Mouse (Mus musculus) embryonic facial prominence, embryonic 11.5 days (tissue): ENCODE results near the gene Acyp2. TPM values are rescaled to one million over a fixed set of nuclear protein-coding genes. Genes with fewer than 3 reads are reported as not detected.

Experiments
- ATAC-seq: fragments of 200-750 bp; cut with Nextera tagmentation; replicated peaks from 2 replicates; pipeline ENCODE4 v1.8.0; 2017; ENCODE audit warnings: low read depth; ENCODE audit not compliant: insufficient number of reproducible peaks, low FRiP score, low TSS enrichment
- DNase-seq: peaks from one replicate; pipeline ENCODE4 v3.0.0-alpha.2; 2015; ENCODE audit warnings: low spot score
- H3K27ac ChIP-seq: fragments of 300-500 bp; sonication (generic); replicated peaks from 2 replicates; pipeline ENCODE4 v1.5.1; 2014; ENCODE audit warnings: mild to moderate bottlenecking, low read depth, low read length, control low read depth
- H3K27me3 ChIP-seq: fragments of 300-500 bp; sonication (generic); 2 replicates; pipeline ENCODE4 v1.6.1; 2014; ENCODE audit warnings: mild to moderate bottlenecking, low read length, moderate library complexity, mixed read lengths; ENCODE audit not compliant: control insufficient read depth, insufficient read depth
- H3K36me3 ChIP-seq: fragments of 300-500 bp; sonication (generic); replicated peaks from 2 replicates; pipeline ENCODE4 v1.6.1; 2014; ENCODE audit warnings: low read depth, mild to moderate bottlenecking, low read length, moderate library complexity, mixed read lengths; ENCODE audit not compliant: control insufficient read depth, insufficient read depth
- H3K4me1 ChIP-seq: fragments of 300-500 bp; sonication (generic); 2 replicates; pipeline ENCODE4 v1.6.1; 2014; ENCODE audit warnings: low read length, mixed read lengths; ENCODE audit not compliant: control insufficient read depth, insufficient read depth
- H3K4me2 ChIP-seq: fragments of 300-500 bp; sonication (generic); 2 replicates; pipeline ENCODE4 v1.6.1; 2014; ENCODE audit warnings: low read depth, mild to moderate bottlenecking, control low read depth, low read length, moderate library complexity
- H3K4me3 ChIP-seq: fragments of 300-500 bp; sonication (generic); 2 replicates; pipeline ENCODE4 v1.5.1; 2014; ENCODE audit warnings: low read depth, low read length, control low read depth
- H3K9ac ChIP-seq: fragments of 300-500 bp; sonication (generic); replicated peaks from 2 replicates; pipeline ENCODE4 v1.6.1; 2014; ENCODE audit warnings: mild to moderate bottlenecking, control low read depth, low read length
- H3K9me3 ChIP-seq: fragments of 300-500 bp; sonication (generic); replicated peaks from 2 replicates; pipeline ENCODE4 v1.6.1; 2016; ENCODE audit warnings: mild to moderate bottlenecking, low read length, inconsistent platforms, mixed read lengths; ENCODE audit not compliant: control insufficient read depth
- WGBS: fragments of 180-500 bp; shearing (Covaris S2); extraction: QIAGEN DNeasy Blood & Tissue Kit; methylation state at CpG from one replicate; pipeline ENCODE4 v1.1.7; 2014; 5-methylcytosine and 5-hydroxymethylcytosine counted together
- polyA plus RNA-seq: library from polyadenylated mRNA; unstranded; fragments of >200 nt; fragmentation: Nextera tagmentation; extraction: Ambion mirVana; gene quantifications from 2 replicates; pipeline ENCODE4 v1.2.1, GENCODE M21; 2014

Acyp2 gene
- polyA plus RNA-seq, 1 experiment from 2014 or later: 7.6 TPM

GRCm38 (mm10) chr11:30570568-30570967, 78.8 kb downstream of the Acyp2 start:
- no peaks in the 10 kb centered on the region for H3K27me3 ChIP-seq
- no peak for DNase-seq
- H3K27ac ChIP-seq: no peak overlapping the region
- H3K9ac ChIP-seq: no peak overlapping the region
- H3K36me3 ChIP-seq: no peaks in the 10 kb centered on the region
- whole genome bisulfite sequencing: 90% methylated on average over 3 of the region's 3 CpGs
- no peaks in the 10 kb centered on the region for H3K4me1 ChIP-seq
- no peak overlapping the region for H3K4me3 ChIP-seq
- H3K4me2 ChIP-seq: no peak overlapping the region
- H3K9me3 ChIP-seq: no peaks in the 10 kb centered on the region
- ATAC-seq: no peak

- WGBS: 87% methylated on average over 1 of the region's 1 CpGs
Measured at GRCm38 (mm10) chr11:30560215-30560614, 89.2 kb downstream of the Acyp2 start.

GRCm38 (mm10) chr11:30553408-30553807, 96.0 kb downstream of the Acyp2 start:
- no peaks in the 10 kb centered on the region for H3K27me3 ChIP-seq
- 97% methylated on average over 1 of the region's 1 CpGs for WGBS
- ATAC-seq: no peak
- DNase-seq: no peak
- no peak overlapping the region for H3K4me3 ChIP-seq
- no peak overlapping the region for H3K27ac ChIP-seq
- no peaks in the 10 kb centered on the region for H3K9me3 ChIP-seq
- H3K36me3 ChIP-seq: no peaks in the 10 kb centered on the region
- no peak overlapping the region for H3K9ac ChIP-seq
- no peaks in the 10 kb centered on the region for H3K4me1 ChIP-seq
- H3K4me2 ChIP-seq: no peak overlapping the region

More at GRCm38 (mm10) chr11:30560215-30560614, 89.2 kb downstream of the Acyp2 start:
- H3K9ac ChIP-seq: no peak overlapping the region
- DNase-seq (no peak), ATAC-seq (no peak)
- H3K4me1 ChIP-seq: no peaks in the 10 kb centered on the region
- H3K27ac ChIP-seq: no peak overlapping the region
- H3K4me3 ChIP-seq: no peak overlapping the region
- H3K27me3 ChIP-seq: no peaks in the 10 kb centered on the region
- H3K36me3 ChIP-seq: no peaks in the 10 kb centered on the region
- H3K4me2 ChIP-seq: no peak overlapping the region
- H3K9me3 ChIP-seq: no peaks in the 10 kb centered on the region

GRCm38 (mm10) chr11:30517133-30517532, 132.3 kb downstream of the Acyp2 start:
- Histone ChIP-seq H3K9me3 (no peaks in the 10 kb centered on the region), H3K27me3 (no peaks in the 10 kb centered on the region), H3K9ac (no peak overlapping the region), H3K4me1 (no peaks in the 10 kb centered on the region), H3K36me3 (no peaks in the 10 kb centered on the region), H3K27ac (no peak overlapping the region), H3K4me3 (no peak overlapping the region), H3K4me2 (no peak overlapping the region)
- ATAC-seq (no peak), DNase-seq (no peak)
- 84% methylated on average over 2 of the region's 2 CpGs for WGBS

- DNase-seq (no peak), ATAC-seq (no peak)
- H3K9ac ChIP-seq: no peak overlapping the region
- no peak overlapping the region for H3K4me2 ChIP-seq
- no peaks in the 10 kb centered on the region for H3K36me3 ChIP-seq
- no peak overlapping the region for H3K27ac ChIP-seq
- H3K27me3 ChIP-seq: no peaks in the 10 kb centered on the region
- H3K4me3 ChIP-seq: no peak overlapping the region
- no peaks in the 10 kb centered on the region for H3K4me1 ChIP-seq
- H3K9me3 ChIP-seq: no peaks in the 10 kb centered on the region
- WGBS: 85% methylated on average over 4 of the region's 4 CpGs
Measured at GRCm38 (mm10) chr11:30508178-30508577, 141.2 kb downstream of the Acyp2 start.

- Histone ChIP-seq H3K27me3 (no peaks in the 10 kb centered on the region), H3K36me3 (no peaks in the 10 kb centered on the region), H3K9me3 (no peaks in the 10 kb centered on the region), H3K9ac (no peak overlapping the region), H3K4me1 (no peaks in the 10 kb centered on the region), H3K4me2 (no peak overlapping the region), H3K27ac (no peak overlapping the region), H3K4me3 (no peak overlapping the region)
- 82% methylated on average over 3 of the region's 3 CpGs for WGBS
- DNase-seq (no peak), ATAC-seq (no peak)
Measured at GRCm38 (mm10) chr11:30498738-30499355, 150.5 kb downstream of the Acyp2 start.

GRCm38 (mm10) chr11:30497151-30497550, 152.2 kb downstream of the Acyp2 start:
- no peak overlapping the region for H3K4me2 ChIP-seq
- no peaks in the 10 kb centered on the region for H3K9me3 ChIP-seq
- no peaks in the 10 kb centered on the region for H3K27me3 ChIP-seq
- 60% methylated on average over 2 of the region's 2 CpGs for WGBS
- no peaks in the 10 kb centered on the region for H3K36me3 ChIP-seq
- H3K4me3 ChIP-seq: no peak overlapping the region
- DNase-seq: no peak
- H3K4me1 ChIP-seq: no peaks in the 10 kb centered on the region
- no peak for ATAC-seq
- H3K9ac ChIP-seq: no peak overlapping the region
- no peak overlapping the region for H3K27ac ChIP-seq

- Histone ChIP-seq H3K9ac (no peak overlapping the region), H3K27ac (no peak overlapping the region), H3K9me3 (no peaks in the 10 kb centered on the region), H3K4me3 (no peak overlapping the region), H3K4me1 (no peaks in the 10 kb centered on the region), H3K4me2 (no peak overlapping the region), H3K27me3 (no peaks in the 10 kb centered on the region), H3K36me3 (no peaks in the 10 kb centered on the region)
- ATAC-seq (no peak), DNase-seq (no peak)
Measured at GRCm38 (mm10) chr11:30491515-30492260, 157.7 kb downstream of the Acyp2 start.
